Mouse (Mus musculus): ENCODE measurements at regions not wholly inside any gene's neighbourhood (a gene's known extent, or its start where the extent isn't known, plus 50 kb on each side); places are given as distances from the start of the nearest gene placed in this dataset.

DNA sequence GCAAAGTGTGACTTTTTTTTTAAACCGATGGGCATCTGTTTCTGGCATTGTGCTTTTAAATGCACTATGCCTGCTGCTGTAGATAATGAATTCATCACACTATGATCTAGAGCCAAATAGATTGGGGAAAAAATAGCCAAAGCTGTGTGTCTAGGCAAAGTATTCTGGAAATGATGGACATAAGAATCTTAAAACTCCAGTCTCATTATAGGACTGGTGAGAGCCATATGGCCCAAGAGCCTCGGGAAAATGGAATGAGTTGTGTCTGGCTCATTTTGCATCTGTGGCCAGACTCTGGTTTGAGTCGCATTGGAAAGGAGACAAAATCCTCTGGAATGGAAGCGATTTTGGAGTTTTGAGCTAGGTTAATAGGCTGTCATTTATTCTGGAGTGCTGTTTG lies 288.7 kb downstream of the Lrriq3 start:
- TF ChIP-seq CTCF (IDR thresholded peaks at IDR 0.05; ENCODE audit: borderline replicate concordance, extremely low read depth, insufficient read depth, insufficient read length) (no peak), POLR2A (IDR thresholded peaks at IDR 0.05; ENCODE audit: borderline replicate concordance, extremely low read depth, insufficient read depth, insufficient read length, poor library complexity, severe bottlenecking) (no peak)

Data from brain, embryonic 14.5 days (tissue).